Mouse (Mus musculus) spleen, adult 18-20 months (tissue): Measurements from ENCODE around the gene Acly.
A peak's percentile ranks its signal among the peaks of the same experiment; 100 is the strongest.
"Not testable (repeated sequence)": the region's sequence is repeated elsewhere in the genome, so short reads cannot be mapped to it uniquely, and the experiment has no call there.

Experiments
- DNase-seq, 2 experiments: peaks; one replicate each; pipeline ENCODE4 v3.0.0; 2022; ENCODE audit warnings: mixed read lengths in 2 of 2

The Acly gene

GRCm38 (mm10) chr11:100544832-100545745 lies 17.3 kb upstream of the Acly start, which contains the start of gene Ttc25:
Ttc25 (plus strand) TSS chr11:100545607.
- peak; percentile 78 to 82 for DNase-seq

DNA sequence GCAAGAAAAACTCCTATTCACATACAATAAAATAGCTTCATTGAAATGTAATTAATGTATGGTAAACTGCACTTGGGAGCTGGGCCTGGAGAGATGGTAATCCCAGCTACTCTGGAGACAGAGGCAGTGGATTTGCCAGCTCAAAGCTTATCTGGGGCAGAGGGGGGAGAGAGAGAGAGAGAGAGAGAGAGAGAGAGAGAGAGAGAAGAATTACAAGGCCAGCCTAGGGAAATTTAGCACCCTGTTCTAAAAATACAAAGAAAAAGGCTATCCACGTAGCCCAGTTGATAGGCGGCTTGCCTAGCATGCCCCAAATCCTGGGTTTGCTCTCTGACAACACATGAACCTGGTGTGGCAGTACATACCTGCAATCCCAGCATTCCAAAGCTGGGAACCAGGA lies 13.8 kb upstream of the Acly start:
- no peak for DNase-seq

- no peak for DNase-seq
These were observed 13.2 kb upstream of the Acly start for GRCm38 (mm10) chr11:100540966-100541365.

GRCm38 (mm10) chr11:100536466-100536865 lies 8.7 kb upstream of the Acly start:
- no peak for DNase-seq

GRCm38 (mm10) chr11:100535996-100536395 lies 8.2 kb upstream of the Acly start:
- no peak for DNase-seq

GRCm38 (mm10) chr11:100534821-100535220 lies 7.0 kb upstream of the Acly start:
- not testable (repeated sequence) for DNase-seq

- DNase-seq: not testable (repeated sequence)
These were observed 6.6 kb upstream of the Acly start for GRCm38 (mm10) chr11:100534411-100534810.

GRCm38 (mm10) chr11:100533871-100534270 lies 6.1 kb upstream of the Acly start:
- no peak for DNase-seq

- DNase-seq: no peak
These were observed 770 bp upstream of the Acly start for GRCm38 (mm10) chr11:100528375-100529165.

DNA sequence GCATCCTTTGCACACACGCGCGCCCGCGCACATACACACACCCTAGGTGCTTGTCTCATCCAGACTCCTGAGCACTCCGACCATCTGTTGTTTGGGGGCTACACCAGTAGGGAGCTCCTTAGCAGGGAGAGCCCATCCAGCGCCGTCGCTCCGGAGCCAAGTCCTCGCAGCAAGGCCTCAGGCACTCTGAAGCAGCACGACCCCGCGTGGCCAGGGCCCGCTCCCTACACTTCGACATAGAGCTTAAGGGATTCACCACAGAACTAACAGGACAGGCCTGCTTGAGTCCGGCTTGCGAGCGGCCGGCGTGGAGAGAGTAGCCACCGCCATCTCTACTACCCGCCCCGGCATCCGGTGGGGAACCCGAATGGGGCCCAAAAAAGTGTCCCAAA lies 738 bp downstream of the Acly start:
- peak; percentile 43 to 51 for DNase-seq

DNA sequence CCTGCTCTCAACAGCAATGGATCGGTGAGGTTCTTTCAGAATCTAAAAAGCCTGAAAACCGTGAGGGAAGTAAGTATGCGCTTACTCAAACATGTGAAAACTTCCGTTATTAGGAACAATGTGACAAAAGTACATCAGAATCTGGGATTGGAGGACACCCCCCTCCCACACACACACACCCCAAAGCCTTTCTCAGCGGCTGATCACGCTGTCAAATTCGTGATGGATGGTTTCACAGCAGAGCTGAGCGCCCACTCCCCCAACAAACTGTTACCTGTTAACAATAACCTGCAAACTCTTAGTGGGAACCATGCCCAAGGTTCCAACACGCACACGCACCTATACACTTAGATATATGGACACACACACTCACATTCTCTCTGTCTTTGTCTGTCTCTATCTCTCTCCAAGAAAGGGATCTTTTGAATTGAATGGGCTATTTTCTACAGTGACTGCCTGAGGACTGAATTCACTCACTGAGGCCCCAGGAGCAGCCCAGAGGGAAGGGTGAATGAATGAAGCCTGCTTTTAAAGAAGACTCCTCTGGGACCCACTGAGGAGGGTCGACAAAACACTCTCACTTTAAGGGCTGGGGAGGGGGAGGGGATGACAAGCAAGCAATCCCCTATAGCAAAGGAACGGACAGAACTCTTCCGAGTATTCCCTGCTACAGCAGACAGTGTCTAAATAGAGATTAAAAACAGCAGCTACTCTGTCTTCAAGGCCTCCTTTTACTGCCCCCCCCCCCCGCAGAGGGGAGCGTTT lies 1.6 kb downstream of the Acly start:
- DNase-seq: no peak

DNA sequence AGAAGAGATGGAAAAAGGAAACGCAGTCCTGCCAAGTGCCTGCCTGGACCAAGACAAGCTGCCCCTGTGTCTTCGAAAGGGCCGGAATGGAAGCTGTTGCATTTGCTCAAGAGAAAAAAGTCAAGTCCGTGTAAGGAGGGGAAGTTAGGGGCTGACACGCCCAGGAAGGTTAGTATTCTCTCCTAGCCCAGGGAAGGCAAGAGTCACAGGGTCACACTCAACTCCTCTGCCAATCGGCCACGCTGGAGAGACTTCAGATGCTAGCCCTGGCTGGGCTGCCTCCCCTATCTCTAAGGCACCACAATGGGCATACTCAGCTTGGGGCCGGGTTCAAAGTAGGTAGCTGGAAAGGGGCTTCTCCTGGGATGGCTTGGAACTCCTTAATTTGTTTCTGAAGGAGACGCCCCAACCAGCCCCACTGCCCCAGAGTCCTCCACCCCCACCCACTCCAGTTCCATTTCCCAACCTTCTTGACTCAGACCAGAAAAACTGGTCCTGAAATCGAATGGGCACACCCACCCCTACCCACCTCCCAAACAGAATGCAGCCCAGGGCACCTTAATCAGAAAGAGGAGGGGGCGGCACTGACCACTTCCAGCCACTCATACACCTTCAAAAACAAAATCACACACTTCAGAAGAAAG lies 2.7 kb downstream of the Acly start:
- DNase-seq: no peak

- DNase-seq: no peak
These were observed 3.4 kb downstream of the Acly start for GRCm38 (mm10) chr11:100524358-100524757.

- DNase-seq: no peak
These were observed 7.0 kb downstream of the Acly start for GRCm38 (mm10) chr11:100520838-100521237.

- DNase-seq: no peak
These were observed 8.6 kb downstream of the Acly start for GRCm38 (mm10) chr11:100519188-100519587.

- no peak for DNase-seq
These were observed 9.6 kb downstream of the Acly start for GRCm38 (mm10) chr11:100518188-100518591.

DNA sequence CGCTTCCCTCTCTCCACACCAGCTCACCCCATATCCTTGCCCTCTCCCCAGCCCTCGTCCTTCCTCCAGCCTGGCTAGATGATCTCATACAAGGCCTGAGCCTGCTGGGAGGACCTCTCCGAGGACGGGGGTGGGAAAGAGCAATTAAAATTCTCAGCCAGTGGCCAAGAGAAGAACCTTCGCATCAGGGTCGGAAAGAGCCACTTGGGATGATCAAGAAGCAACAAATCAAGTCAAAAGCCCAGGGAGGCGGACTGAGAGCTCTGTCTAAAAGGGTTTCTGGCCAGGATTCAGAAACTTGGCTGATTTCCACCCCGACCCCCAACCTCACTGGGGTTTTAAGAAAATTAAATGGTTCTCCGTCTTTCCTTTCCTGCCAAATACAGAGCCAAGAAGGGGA lies 11.5 kb downstream of the Acly start:
- no peak for DNase-seq

- DNase-seq: no peak
These were observed 12.0 kb downstream of the Acly start for GRCm38 (mm10) chr11:100515789-100516188.

DNA sequence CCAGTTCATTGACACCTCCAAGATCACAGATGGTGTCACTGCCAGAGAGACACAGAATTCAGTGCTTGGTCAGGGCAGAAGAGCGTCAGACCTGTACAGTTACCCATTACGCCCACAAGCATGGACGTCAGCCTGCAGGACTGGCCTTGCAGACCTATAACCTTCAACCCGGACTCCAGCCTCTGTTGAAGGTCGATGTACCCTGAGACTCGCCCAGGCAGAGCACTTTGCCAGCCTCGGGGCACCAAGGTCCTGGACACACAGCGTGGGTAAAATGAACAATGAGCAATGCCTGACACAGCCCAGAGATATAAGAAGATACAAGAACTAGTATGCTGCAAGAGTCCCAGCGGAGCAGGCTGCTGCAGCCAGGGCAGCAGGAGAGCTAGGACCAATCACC lies 12.7 kb downstream of the Acly start:
- DNase-seq: no peak

- DNase-seq: no peak
These were observed 14.1 kb downstream of the Acly start for GRCm38 (mm10) chr11:100513716-100514115.

- no peak for DNase-seq
These were observed 15.4 kb downstream of the Acly start for GRCm38 (mm10) chr11:100512384-100512783.

DNA sequence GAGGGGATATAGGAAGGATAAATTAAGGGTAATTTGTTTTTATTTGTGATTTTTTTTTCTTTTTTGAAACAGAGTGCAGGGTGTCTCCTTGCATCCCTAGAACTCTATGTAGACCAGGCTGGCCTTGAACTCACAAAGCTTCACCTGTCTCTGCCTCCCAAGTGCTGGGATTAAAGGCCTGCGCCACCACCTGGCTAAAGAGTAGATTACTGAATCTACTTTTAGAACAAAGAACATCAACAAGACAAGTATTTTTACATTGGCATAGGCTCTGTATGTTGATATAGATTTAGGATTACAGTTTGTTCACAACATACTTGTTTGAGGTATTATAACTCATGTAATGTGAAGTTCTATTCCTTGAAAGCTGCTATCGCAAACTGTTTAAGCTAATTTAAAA lies 17.2 kb downstream of the Acly start:
- no peak for DNase-seq

DNA sequence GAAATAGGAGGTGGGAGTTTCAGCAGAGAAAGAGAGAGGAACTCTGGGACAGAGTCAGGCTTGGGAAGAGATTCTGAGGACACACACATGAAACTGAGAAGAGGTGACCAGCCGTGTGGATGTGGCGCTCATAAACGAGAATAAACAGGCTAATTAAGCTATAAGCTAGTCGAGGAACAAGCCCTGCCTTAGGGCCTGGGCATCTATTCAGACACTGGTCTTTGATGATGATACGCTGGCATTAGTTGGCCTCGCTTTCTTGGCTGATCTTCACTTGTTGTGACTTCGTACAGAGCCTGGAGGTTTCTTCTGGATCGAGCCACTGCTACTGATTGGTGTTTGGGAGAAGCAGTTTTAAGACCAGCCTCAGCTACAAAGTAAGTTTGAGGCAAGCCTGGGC lies 21.8 kb downstream of the Acly start:
- DNase-seq: no peak
